Mouse (Mus musculus): Measurements from ENCODE around the gene Dand5.

DNA sequence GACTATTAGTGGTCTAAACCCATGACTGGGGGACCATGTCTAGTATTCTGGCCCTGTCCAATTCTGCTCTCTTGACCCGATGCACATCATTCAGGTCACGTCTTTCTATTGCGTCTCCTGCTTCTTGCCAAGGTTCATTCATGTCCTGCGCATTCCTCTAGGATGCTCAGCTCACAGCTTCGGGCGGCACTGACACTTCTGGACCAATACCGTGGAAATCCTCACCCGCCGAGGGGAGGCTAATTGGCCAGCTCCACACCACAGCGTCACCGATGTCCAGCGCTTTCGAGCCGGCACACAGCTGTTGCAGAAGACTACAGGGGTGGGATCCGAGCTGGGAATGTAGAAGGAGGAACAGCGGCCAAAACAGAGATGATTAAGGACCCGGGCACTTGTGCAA lies 6.5 kb downstream of the Dand5 start:
- TF ChIP-seq CTCF (IDR thresholded peaks at IDR 0.05; ENCODE audit: low read depth, low read length) (no peak), POLR2AphosphoS5 (IDR thresholded peaks at IDR 0.05; ENCODE audit: insufficient replicate concordance, low read depth, low read length) (no peak), TAL1 (conservative IDR thresholded peaks at IDR 0.05; ENCODE audit: low read depth, low read length) (no peak), GATA1 (IDR thresholded peaks at IDR 0.05; ENCODE audit: borderline replicate concordance, low read length) (no peak)

All from G1E (cell line).